Mouse (Mus musculus): ENCODE data around the gene Map3k6.

Map3k6 gene

GRCm38 (mm10) chr4:133217641-133218040 is 23.0 kb upstream of the Map3k6 start:
- DNase-seq: peak; percentile 71

- DNase-seq: no peak
Measured at GRCm38 (mm10) chr4:133218745-133219144, 21.9 kb upstream of the Map3k6 start.

- DNase-seq: peak; percentile 61
Measured at GRCm38 (mm10) chr4:133220656-133221055, 20.0 kb upstream of the Map3k6 start.

- no peak for DNase-seq
Measured at GRCm38 (mm10) chr4:133221701-133222100, 18.9 kb upstream of the Map3k6 start.

- DNase-seq: no peak
Measured at GRCm38 (mm10) chr4:133223875-133224274, 16.7 kb upstream of the Map3k6 start.

GRCm38 (mm10) chr4:133226073-133226472 is 14.5 kb upstream of the Map3k6 start:
- DNase-seq: no peak

GRCm38 (mm10) chr4:133227636-133228035 is 13.0 kb upstream of the Map3k6 start:
- DNase-seq: peak; percentile 41

- no peak for DNase-seq
Measured at GRCm38 (mm10) chr4:133229582-133229981, 11.0 kb upstream of the Map3k6 start.

- peak; percentile 52 for DNase-seq
Measured at GRCm38 (mm10) chr4:133233285-133233976, 7.2 kb upstream of the Map3k6 start.

- no peak for DNase-seq
Measured at GRCm38 (mm10) chr4:133234771-133235170, 5.8 kb upstream of the Map3k6 start.

GRCm38 (mm10) chr4:133235415-133235814 is 5.2 kb upstream of the Map3k6 start:
- DNase-seq: no peak

- DNase-seq: no peak
Measured at GRCm38 (mm10) chr4:133237911-133238310, 2.7 kb upstream of the Map3k6 start.

- peak; percentile 79 for DNase-seq
Measured at GRCm38 (mm10) chr4:133240934-133241908, 603 bp downstream of the Map3k6 start.

GRCm38 (mm10) chr4:133241910-133242309 is 1.3 kb downstream of the Map3k6 start:
- DNase-seq: no peak

- no peak for DNase-seq
Measured at GRCm38 (mm10) chr4:133242710-133243109, 2.1 kb downstream of the Map3k6 start.

- DNase-seq: no peak
Measured at GRCm38 (mm10) chr4:133243538-133243937, 2.9 kb downstream of the Map3k6 start.

- no peak for DNase-seq
Measured at GRCm38 (mm10) chr4:133244289-133244688, 3.7 kb downstream of the Map3k6 start.

- DNase-seq: no peak
Measured at GRCm38 (mm10) chr4:133247072-133247471, 6.5 kb downstream of the Map3k6 start.

GRCm38 (mm10) chr4:133247806-133248449 is 7.3 kb downstream of the Map3k6 start:
- no peak for DNase-seq

GRCm38 (mm10) chr4:133250609-133251008 is 10.0 kb downstream of the Map3k6 start:
- peak; percentile 57 for DNase-seq

- DNase-seq: no peak
Measured at GRCm38 (mm10) chr4:133251214-133251613, 10.6 kb downstream of the Map3k6 start.

- DNase-seq: no peak
Measured at GRCm38 (mm10) chr4:133252089-133252488, 11.5 kb downstream of the Map3k6 start.

GRCm38 (mm10) chr4:133253412-133253811 is 12.8 kb downstream of the Map3k6 start:
- no peak for DNase-seq
